Mouse (Mus musculus): ENCODE measurements around the gene Ptprd. TPM values are rescaled to one million over a fixed set of nuclear protein-coding genes. Genes with fewer than 3 reads are reported as not detected.

Ptprd gene
- polyA plus RNA-seq, 1 experiment from 2014 or later: 5.6 TPM

DNA sequence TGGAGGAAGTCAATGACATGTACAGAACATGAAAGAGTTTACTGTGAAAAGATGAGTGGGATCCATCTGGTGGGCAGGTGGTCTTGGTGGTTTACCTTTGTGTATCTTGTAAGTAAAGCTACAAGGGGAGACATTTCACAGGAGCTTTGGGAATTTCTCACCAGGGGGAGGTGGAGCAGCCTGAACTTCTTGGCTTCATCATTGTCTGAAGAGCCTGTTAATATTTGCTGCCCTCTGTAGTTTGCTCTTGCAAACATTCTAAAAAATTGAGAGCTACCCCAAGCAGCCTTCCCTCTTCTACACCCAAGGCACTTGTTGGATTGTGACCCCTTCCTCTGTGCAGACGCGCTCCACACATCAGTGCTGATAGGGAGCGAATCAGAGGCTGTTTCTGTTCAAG, 1725.9 kb downstream of the Ptprd start:
- no peak overlapping the region for H3K4me3 ChIP-seq (ENCODE audit: low read depth, low read length)
- WGBS: 48% methylated on average over 3 of the region's 3 CpGs
- DNase-seq (ENCODE audit: low spot score): no peak

DNA sequence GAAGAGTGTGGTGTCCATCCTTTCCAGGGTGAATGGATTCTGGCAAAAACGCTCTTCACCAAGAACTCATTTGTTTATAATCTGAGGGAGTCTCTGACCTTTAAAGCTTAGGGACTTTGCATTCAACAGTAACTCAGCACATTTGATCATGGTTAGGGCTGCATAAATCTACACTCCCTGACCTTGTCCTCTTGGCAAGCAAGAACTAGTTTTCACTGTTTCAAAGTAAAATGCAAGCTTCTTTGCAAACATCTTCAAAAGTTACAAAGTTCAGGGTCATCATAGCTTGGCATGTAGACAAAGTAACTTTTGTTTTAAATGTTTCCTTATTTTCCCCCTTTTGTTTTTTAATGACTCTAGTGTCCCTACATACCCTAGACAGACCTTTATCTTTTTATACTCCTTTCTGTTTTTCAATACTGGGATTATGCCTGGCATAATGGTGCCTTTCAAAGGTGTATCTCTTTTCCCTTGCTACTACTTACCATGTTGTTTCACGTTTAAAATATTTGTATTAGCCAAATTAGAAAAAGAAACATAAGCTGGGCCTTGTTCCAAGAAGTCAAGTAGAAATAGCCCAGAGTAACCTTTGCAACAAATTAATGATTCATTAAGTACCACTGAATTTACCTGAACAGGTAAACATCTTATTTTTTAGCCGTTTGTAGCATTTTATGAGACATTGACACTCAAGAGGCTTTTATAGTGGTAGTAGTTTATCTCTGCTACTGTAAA, 1743.2 kb downstream of the Ptprd start:
- TF ChIP-seq CTCF (IDR thresholded peaks at IDR 0.05; ENCODE audit: low read depth): no peak
- TF ChIP-seq EP300 (optimal IDR thresholded peaks at IDR 0.05): no peak
- Histone ChIP-seq H3K4me1 (replicated peaks; ENCODE audit: control insufficient read depth, insufficient read depth) (no peaks in the 10 kb centered on the region), H3K4me3 (ENCODE audit: low read depth, low read length) (no peak overlapping the region), H3K9me3 (ENCODE audit: control insufficient read depth, low read length) (no peaks in the 10 kb centered on the region), H3K27ac (replicated peaks) (no peak overlapping the region), H3K9ac (ENCODE audit: low read length) (no peak overlapping the region), H3K4me2 (replicated peaks; ENCODE audit: low read depth) (no peak overlapping the region), H3K36me3 (ENCODE audit: control insufficient read depth, insufficient read depth, low read length) (no peaks in the 10 kb centered on the region), H3K27me3 (ENCODE audit: control insufficient read depth, insufficient read depth, low read length) (no peaks in the 10 kb centered on the region)
- no peak for DNase-seq (ENCODE audit: low spot score)
- 44% methylated on average over 3 of the region's 3 CpGs for WGBS
- ATAC-seq (ENCODE audit: low FRiP score, low TSS enrichment): no peak

More for the DNA sequence above, 1725.9 kb downstream of the Ptprd start:
- H3K36me3 ChIP-seq (ENCODE audit: control insufficient read depth, insufficient read depth, low read length): no peaks in the 10 kb centered on the region
- ATAC-seq (ENCODE audit: low FRiP score, low TSS enrichment): no peak
- no peak overlapping the region for H3K9ac ChIP-seq (ENCODE audit: low read length)
- H3K27ac ChIP-seq (replicated peaks): no peak overlapping the region
- TF ChIP-seq EP300 (optimal IDR thresholded peaks at IDR 0.05) (no peak), CTCF (IDR thresholded peaks at IDR 0.05; ENCODE audit: low read depth) (peak; percentile 53)
- H3K4me1 ChIP-seq (replicated peaks; ENCODE audit: control insufficient read depth, insufficient read depth): no peaks in the 10 kb centered on the region
- no peaks in the 10 kb centered on the region for H3K27me3 ChIP-seq (ENCODE audit: control insufficient read depth, insufficient read depth, low read length)
- H3K9me3 ChIP-seq (ENCODE audit: control insufficient read depth, low read length): no peaks in the 10 kb centered on the region
- no peak overlapping the region for H3K4me2 ChIP-seq (replicated peaks; ENCODE audit: low read depth)

DNA sequence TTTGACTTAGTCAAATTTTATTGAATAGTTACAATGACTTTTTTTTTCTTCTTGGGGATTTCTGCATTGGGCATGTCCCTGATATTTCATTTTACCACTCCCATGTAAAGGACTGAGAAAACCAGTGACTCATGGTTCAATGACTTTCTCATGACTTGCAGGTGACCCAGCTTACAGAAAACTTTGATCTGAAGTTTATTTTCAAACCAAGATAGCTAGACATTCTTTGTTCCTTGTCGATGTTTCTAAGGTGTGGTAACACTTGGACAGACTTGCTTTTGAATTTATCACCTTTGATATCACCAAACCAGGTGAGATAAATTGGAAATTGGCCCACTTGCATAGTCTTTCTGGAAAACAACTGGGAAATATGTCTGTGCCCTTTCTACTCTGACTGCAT, 1747.1 kb downstream of the Ptprd start:
- H3K9me3 ChIP-seq (ENCODE audit: control insufficient read depth, low read length): no peaks in the 10 kb centered on the region
- ATAC-seq (ENCODE audit: low FRiP score, low TSS enrichment) (no peak), DNase-seq (ENCODE audit: low spot score) (no peak)
- H3K4me1 ChIP-seq (replicated peaks; ENCODE audit: control insufficient read depth, insufficient read depth): no peaks in the 10 kb centered on the region
- H3K27ac ChIP-seq (replicated peaks): no peak overlapping the region
- H3K4me2 ChIP-seq (replicated peaks; ENCODE audit: low read depth): no peak overlapping the region
- WGBS: 59% methylated on average over 1 of the region's 1 CpGs
- no peaks in the 10 kb centered on the region for H3K36me3 ChIP-seq (ENCODE audit: control insufficient read depth, insufficient read depth, low read length)
- H3K27me3 ChIP-seq (ENCODE audit: control insufficient read depth, insufficient read depth, low read length): no peaks in the 10 kb centered on the region
- H3K4me3 ChIP-seq (ENCODE audit: low read depth, low read length): no peak overlapping the region
- H3K9ac ChIP-seq (ENCODE audit: low read length): no peak overlapping the region
- TF ChIP-seq CTCF (IDR thresholded peaks at IDR 0.05; ENCODE audit: low read depth) (no peak), EP300 (optimal IDR thresholded peaks at IDR 0.05) (no peak)

DNA sequence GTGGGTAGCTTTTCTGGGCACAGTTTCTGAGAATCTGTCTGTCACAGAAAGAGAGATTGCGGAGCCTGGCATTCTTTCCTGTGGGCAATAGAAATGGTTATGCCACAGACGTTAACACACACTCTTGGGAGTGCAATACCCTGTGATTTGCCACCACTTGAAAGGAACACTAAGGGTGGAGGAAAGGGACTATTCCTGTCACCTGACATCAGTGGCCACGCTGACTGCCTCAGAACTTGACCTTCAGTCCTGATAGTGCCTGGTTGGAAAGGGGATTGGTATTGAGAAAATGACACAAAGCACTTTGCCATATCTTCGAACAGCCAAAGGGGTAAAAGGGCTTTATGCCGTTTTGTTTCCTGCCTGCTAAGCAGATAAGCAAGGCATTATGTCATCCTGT, 1750.4 kb downstream of the Ptprd start:
- Histone ChIP-seq H3K4me2 (replicated peaks; ENCODE audit: low read depth) (no peak overlapping the region), H3K4me1 (replicated peaks; ENCODE audit: control insufficient read depth, insufficient read depth) (no peaks in the 10 kb centered on the region), H3K27ac (replicated peaks) (no peak overlapping the region), H3K36me3 (ENCODE audit: control insufficient read depth, insufficient read depth, low read length) (no peaks in the 10 kb centered on the region), H3K9me3 (ENCODE audit: control insufficient read depth, low read length) (no peaks in the 10 kb centered on the region), H3K9ac (ENCODE audit: low read length) (no peak overlapping the region), H3K4me3 (ENCODE audit: low read depth, low read length) (no peak overlapping the region), H3K27me3 (ENCODE audit: control insufficient read depth, insufficient read depth, low read length) (no peaks in the 10 kb centered on the region)
- DNase-seq (ENCODE audit: low spot score) (no peak), ATAC-seq (ENCODE audit: low FRiP score, low TSS enrichment) (no peak)
- TF ChIP-seq EP300 (optimal IDR thresholded peaks at IDR 0.05) (no peak), CTCF (IDR thresholded peaks at IDR 0.05; ENCODE audit: low read depth) (no peak)
- WGBS: 69% methylated on average over 5 of the region's 5 CpGs

GRCm38 (mm10) chr4:76460556-76460955, 1751.2 kb downstream of the Ptprd start:
- ATAC-seq (ENCODE audit: low FRiP score, low TSS enrichment): no peak
- Histone ChIP-seq H3K4me3 (ENCODE audit: low read depth, low read length) (no peak overlapping the region), H3K4me2 (replicated peaks; ENCODE audit: low read depth) (no peak overlapping the region), H3K27ac (replicated peaks) (no peak overlapping the region), H3K27me3 (ENCODE audit: control insufficient read depth, insufficient read depth, low read length) (no peaks in the 10 kb centered on the region), H3K36me3 (ENCODE audit: control insufficient read depth, insufficient read depth, low read length) (no peaks in the 10 kb centered on the region), H3K9me3 (ENCODE audit: control insufficient read depth, low read length) (no peaks in the 10 kb centered on the region), H3K9ac (ENCODE audit: low read length) (no peak overlapping the region), H3K4me1 (replicated peaks; ENCODE audit: control insufficient read depth, insufficient read depth) (no peaks in the 10 kb centered on the region)
- TF ChIP-seq EP300 (optimal IDR thresholded peaks at IDR 0.05) (no peak), CTCF (IDR thresholded peaks at IDR 0.05; ENCODE audit: low read depth) (no peak)
- no peak for DNase-seq (ENCODE audit: low spot score)
- WGBS: 85% methylated on average over 1 of the region's 1 CpGs

- DNase-seq (ENCODE audit: low spot score) (no peak), ATAC-seq (ENCODE audit: low FRiP score, low TSS enrichment) (no peak)
- no peak for TF ChIP-seq CTCF (IDR thresholded peaks at IDR 0.05; ENCODE audit: low read depth)
- TF ChIP-seq EP300 (optimal IDR thresholded peaks at IDR 0.05): no peak
- H3K27me3 ChIP-seq (ENCODE audit: control insufficient read depth, insufficient read depth, low read length): no peaks in the 10 kb centered on the region
- H3K9ac ChIP-seq (ENCODE audit: low read length): no peak overlapping the region
- H3K4me2 ChIP-seq (replicated peaks; ENCODE audit: low read depth): no peak overlapping the region
- no peaks in the 10 kb centered on the region for H3K4me1 ChIP-seq (replicated peaks; ENCODE audit: control insufficient read depth, insufficient read depth)
- H3K4me3 ChIP-seq (ENCODE audit: low read depth, low read length): no peak overlapping the region
- H3K27ac ChIP-seq (replicated peaks): no peak overlapping the region
- no peaks in the 10 kb centered on the region for H3K9me3 ChIP-seq (ENCODE audit: control insufficient read depth, low read length)
- no peaks in the 10 kb centered on the region for H3K36me3 ChIP-seq (ENCODE audit: control insufficient read depth, insufficient read depth, low read length)
These were observed 1752.1 kb downstream of the Ptprd start for GRCm38 (mm10) chr4:76459621-76460020.

Measured in stomach, postnatal 0 days (tissue).